Comparison of ENCODE assay signal across 24 mouse cellular contexts in the genomic region with DNA sequence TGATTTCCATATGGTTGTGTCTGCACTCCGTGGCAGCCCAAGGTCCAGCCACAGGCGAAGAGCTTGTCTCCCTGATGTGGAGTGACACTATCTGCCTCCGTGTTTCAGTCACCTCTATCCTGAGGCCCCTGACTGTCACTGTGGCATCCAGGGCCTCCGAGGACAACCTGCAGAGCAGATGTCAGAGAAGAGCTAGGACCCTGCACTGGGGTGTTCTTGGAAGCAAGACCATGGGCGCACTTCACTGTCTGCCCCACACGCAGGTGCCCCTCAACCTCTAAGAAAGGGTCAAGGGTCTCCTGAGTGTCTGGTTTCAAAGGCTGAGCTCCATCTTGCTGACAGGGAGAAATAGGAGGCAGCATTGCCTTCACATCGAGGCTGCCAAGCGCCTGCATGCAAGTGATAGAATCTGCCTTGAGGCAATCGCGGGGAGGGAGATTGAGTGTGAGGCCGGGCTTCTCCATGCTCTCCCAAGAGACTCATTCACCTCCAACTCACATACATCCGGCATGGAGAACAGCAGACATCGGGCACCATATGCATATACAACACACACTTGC. TPM values are rescaled to one million over a fixed set of nuclear protein-coding genes. Genes with fewer than 3 reads are reported as not detected.
DNase-seq lines count a peak whose midpoint lies in the region; ATAC-seq and TF ChIP-seq lines count a peak whose summit lies in the region.
"Had no signal": no experiment of that assay in that cellular context is flagged by ENCODE, and none has a peak within 500 bp of the region (broad histone marks: within the 10 kb centered on the region; RNA-seq: fewer than 3 reads in every experiment).

No protein-coding gene starts in this region.

- H3K4me3 ChIP-seq in forebrain, embryonic 13.5 days: no peak overlapping the region
- H3K4me3 ChIP-seq in forebrain, embryonic 12.5 days (replicated peaks): no peak overlapping the region
- H3K4me3 ChIP-seq in hindbrain, embryonic 10.5 days: no peak overlapping the region
- H3K4me3 ChIP-seq in hindbrain, embryonic 14.5 days (replicated peaks; ENCODE audit: low read length): no peak overlapping the region
- H3K4me3 ChIP-seq in embryonic facial prominence, embryonic 12.5 days: no peak overlapping the region
- H3K4me3 ChIP-seq: erythroblast, embryonic 14.5 days; forebrain, embryonic 15.5 days; hindbrain, embryonic 12.5 days; left cerebral cortex, adult 2 months; liver, embryonic 13.5 days had no signal

- no peak for TF ChIP-seq CTCF in brain, embryonic 14.5 days (IDR thresholded peaks at IDR 0.05; ENCODE audit: borderline replicate concordance, extremely low read depth, insufficient read depth, insufficient read length)

- H3K9ac ChIP-seq in forebrain, embryonic 13.5 days: no peak overlapping the region
- no peak overlapping the region for H3K9ac ChIP-seq in forebrain, embryonic 12.5 days
- H3K9ac ChIP-seq in hindbrain, embryonic 14.5 days: no peak overlapping the region
- H3K9ac ChIP-seq in embryonic facial prominence, embryonic 12.5 days: no peak overlapping the region
- H3K9ac ChIP-seq: forebrain, embryonic 15.5 days; hindbrain, embryonic 12.5 days; liver, embryonic 13.5 days had no signal

- no peak overlapping the region for H3K4me2 ChIP-seq in forebrain, embryonic 13.5 days
- no peak overlapping the region for H3K4me2 ChIP-seq in forebrain, embryonic 12.5 days
- no peak overlapping the region for H3K4me2 ChIP-seq in hindbrain, embryonic 14.5 days (replicated peaks)
- H3K4me2 ChIP-seq in embryonic facial prominence, embryonic 12.5 days (replicated peaks): 0 out of 2 replicates have a peak overlapping the region, but pooled peaks have one; percentile 8
- H3K4me2 ChIP-seq: forebrain, embryonic 15.5 days; hindbrain, embryonic 12.5 days; liver, embryonic 13.5 days had no signal

- no peaks in the 10 kb centered on the region for H3K27me3 ChIP-seq in forebrain, embryonic 13.5 days
- peaks cover 7% of the 10 kb centered on the region for H3K27me3 ChIP-seq in forebrain, embryonic 12.5 days
- 0 out of 2 replicates have a peak, but pooled peaks cover 4% of the 10 kb centered on the region for H3K27me3 ChIP-seq in hindbrain, embryonic 10.5 days (ENCODE audit: insufficient read depth, poor library complexity, severe bottlenecking)
- peaks cover 3% of the 10 kb centered on the region; the same call in 1 of the 2 replicates for H3K27me3 ChIP-seq in hindbrain, embryonic 14.5 days (ENCODE audit: control insufficient read depth, insufficient read depth, low read length)
- H3K27me3 ChIP-seq in embryonic facial prominence, embryonic 12.5 days: no peaks in the 10 kb centered on the region
- H3K27me3 ChIP-seq: forebrain, embryonic 15.5 days; liver, embryonic 13.5 days; Patski had no signal

- DNase-seq in hindbrain, embryonic 10.5 days (ENCODE audit: low spot score): peak; percentile 23
- DNase-seq in hindbrain, embryonic 14.5 days (ENCODE audit: low spot score): no peak
- peak; percentile 44 for DNase-seq in brain, embryonic 14.5 days (ENCODE audit: low read depth)
- no peak for DNase-seq in adrenal gland, postnatal 14 days
- no peak for DNase-seq in right cerebral cortex, adult 18-20 months
- DNase-seq: adrenal gland, adult 8-10 months; cerebellum, postnatal 10 days; gastrocnemius, postnatal 36 days; kidney, adult 8-10 months; kidney, postnatal 4 days; layer of hippocampus, adult 9-11 months; left cerebral cortex, postnatal 4 days; liver, embryonic 13.5 days; thymus, postnatal 4 days had no signal

- WGBS in forebrain, embryonic 13.5 days: 72% methylated on average over 13 of the region's 13 CpGs
- 69% methylated on average over 13 of the region's 13 CpGs for WGBS in forebrain, embryonic 12.5 days
- WGBS in hindbrain, embryonic 10.5 days: 61% methylated on average over 13 of the region's 13 CpGs
- 62% methylated on average over 13 of the region's 13 CpGs for WGBS in hindbrain, embryonic 14.5 days
- WGBS in embryonic facial prominence, embryonic 12.5 days: 25% methylated on average over 13 of the region's 13 CpGs

- H3K9me3 ChIP-seq in forebrain, embryonic 13.5 days (replicated peaks): no peaks in the 10 kb centered on the region
- H3K9me3 ChIP-seq in forebrain, embryonic 12.5 days: no peaks in the 10 kb centered on the region
- H3K9me3 ChIP-seq in hindbrain, embryonic 10.5 days: no peaks in the 10 kb centered on the region
- no peaks in the 10 kb centered on the region for H3K9me3 ChIP-seq in hindbrain, embryonic 14.5 days (ENCODE audit: control insufficient read depth, low read length)
- no peaks in the 10 kb centered on the region for H3K9me3 ChIP-seq in embryonic facial prominence, embryonic 12.5 days
- H3K9me3 ChIP-seq: forebrain, embryonic 15.5 days; hindbrain, embryonic 12.5 days; liver, embryonic 13.5 days had no signal

- no peaks in the 10 kb centered on the region for H3K36me3 ChIP-seq in forebrain, embryonic 13.5 days (ENCODE audit: poor library complexity, severe bottlenecking)
- no peaks in the 10 kb centered on the region for H3K36me3 ChIP-seq in forebrain, embryonic 12.5 days (replicated peaks)
- no peaks in the 10 kb centered on the region for H3K36me3 ChIP-seq in hindbrain, embryonic 10.5 days
- H3K36me3 ChIP-seq in hindbrain, embryonic 14.5 days (replicated peaks; ENCODE audit: control insufficient read depth, insufficient read depth): no peaks in the 10 kb centered on the region
- no peaks in the 10 kb centered on the region for H3K36me3 ChIP-seq in embryonic facial prominence, embryonic 12.5 days
- H3K36me3 ChIP-seq: forebrain, embryonic 15.5 days; hindbrain, embryonic 12.5 days; liver, embryonic 13.5 days had no signal

- no peak for ATAC-seq in forebrain, embryonic 13.5 days
- ATAC-seq in forebrain, embryonic 12.5 days (ENCODE audit: low FRiP score): no peak
- ATAC-seq in hindbrain, embryonic 14.5 days (ENCODE audit: low FRiP score): no peak
- no peak for ATAC-seq in embryonic facial prominence, embryonic 12.5 days (ENCODE audit: insufficient number of reproducible peaks, insufficient read depth, low FRiP score, low TSS enrichment)
- ATAC-seq: forebrain, embryonic 15.5 days; inflammation-experienced regulatory T-cells, adult 6 months; midbrain, embryonic 16.5 days; Patski had no signal

- TF ChIP-seq POLR2A in brain, embryonic 14.5 days (IDR thresholded peaks at IDR 0.05; ENCODE audit: borderline replicate concordance, extremely low read depth, insufficient read depth, insufficient read length, poor library complexity, severe bottlenecking): no peak

- 0 out of 2 replicates have a peak, but pooled peaks cover 3% of the 10 kb centered on the region for H3K4me1 ChIP-seq in forebrain, embryonic 13.5 days
- no peaks in the 10 kb centered on the region for H3K4me1 ChIP-seq in forebrain, embryonic 12.5 days
- H3K4me1 ChIP-seq in hindbrain, embryonic 10.5 days (replicated peaks): peaks cover 11% of the 10 kb centered on the region
- no peaks in the 10 kb centered on the region for H3K4me1 ChIP-seq in hindbrain, embryonic 14.5 days (replicated peaks; ENCODE audit: control insufficient read depth, insufficient read depth, low read length)
- H3K4me1 ChIP-seq in embryonic facial prominence, embryonic 12.5 days: peaks cover 12% of the 10 kb centered on the region
- H3K4me1 ChIP-seq: liver, embryonic 13.5 days had no signal

- 0 out of 2 replicates have a peak overlapping the region, but pooled peaks have one; percentile 1 for H3K27ac ChIP-seq in forebrain, embryonic 13.5 days
- no peak overlapping the region for H3K27ac ChIP-seq in forebrain, embryonic 12.5 days
- no peak overlapping the region for H3K27ac ChIP-seq in hindbrain, embryonic 10.5 days
- no peak overlapping the region for H3K27ac ChIP-seq in hindbrain, embryonic 14.5 days
- no peak overlapping the region for H3K27ac ChIP-seq in embryonic facial prominence, embryonic 12.5 days
- H3K27ac ChIP-seq: forebrain, embryonic 15.5 days; hindbrain, embryonic 12.5 days; left cerebral cortex, adult 2 months; liver, embryonic 13.5 days had no signal

RNA-seq across cellular contexts. Expression of gene Castor2, which starts 40.6 kb away (rescaled TPM):
- 22.6 and 24.1 TPM in 2 replicates for polyA plus RNA-seq in forebrain, embryonic 13.5 days (2015; fragmentation: Nextera tagmentation; extraction: Ambion mirVana)
- 19.4 and 23.1 TPM in 2 replicates for polyA plus RNA-seq in forebrain, embryonic 12.5 days (2016; fragmentation: Nextera tagmentation; extraction: Ambion mirVana)
- 10.3 TPM in 2 replicates for polyA plus RNA-seq in hindbrain, embryonic 10.5 days (2016; fragmentation: Nextera tagmentation; extraction: Ambion mirVana)
- polyA plus RNA-seq in hindbrain, embryonic 14.5 days (2014; fragmentation: Nextera tagmentation; extraction: Ambion mirVana): 28.1 and 31.9 TPM in 2 replicates
- polyA plus RNA-seq in brain, embryonic 14.5 days (2012; rRNA removed): 22.1 and 38.3 TPM in 2 replicates
- polyA plus RNA-seq in embryonic facial prominence, embryonic 12.5 days (2016; fragmentation: Nextera tagmentation; extraction: Ambion mirVana): 9.4 and 11.5 TPM in 2 replicates
- total RNA-seq in adrenal gland, postnatal 14 days (2021): 11.2 and 12.9 TPM in 2 replicates

Comparison
In these comparisons a context has a peak if more than half of its experiments do, and no peak if none do; other contexts are left out.
1. DNase-seq: peak in hindbrain, embryonic 10.5 days (single experiment) and brain, embryonic 14.5 days (single experiment); none in hindbrain, embryonic 14.5 days (single experiment), adrenal gland, postnatal 14 days (single experiment) and right cerebral cortex, adult 18-20 months (single experiment).